Mouse (Mus musculus): ENCODE measurements at regions not wholly inside any gene's neighbourhood (a gene's known extent, or its start where the extent isn't known, plus 50 kb on each side); places are given as distances from the start of the nearest gene placed in this dataset. TPM values are rescaled to one million over a fixed set of nuclear protein-coding genes. Genes with fewer than 3 reads are reported as not detected.

MicroRNAs in the stretch of these regions (microRNA counts, 519-probe panel; counts per million panel counts)
- not detected for microRNA mmu-miR-2136

Small RNA genes lying in the stretch of these regions (microRNA-seq; reads per million reads assigned to microRNA genes)
- gene Mir2136 = not detected

All from forebrain, embryonic 15.5 days (tissue).